Mouse (Mus musculus) CH12F3 (cell line): Measurements from ENCODE around the gene Vasp.

Experiments used
- in situ Hi-C: fragments of 300-500 bp; cut with MboI; formaldehyde crosslinking; loops from 2 replicates; pipeline ENCODE4 v1.14.3; 2020; ENCODE audit warnings: low sequenced_read_pairs

The Vasp gene

DNA sequence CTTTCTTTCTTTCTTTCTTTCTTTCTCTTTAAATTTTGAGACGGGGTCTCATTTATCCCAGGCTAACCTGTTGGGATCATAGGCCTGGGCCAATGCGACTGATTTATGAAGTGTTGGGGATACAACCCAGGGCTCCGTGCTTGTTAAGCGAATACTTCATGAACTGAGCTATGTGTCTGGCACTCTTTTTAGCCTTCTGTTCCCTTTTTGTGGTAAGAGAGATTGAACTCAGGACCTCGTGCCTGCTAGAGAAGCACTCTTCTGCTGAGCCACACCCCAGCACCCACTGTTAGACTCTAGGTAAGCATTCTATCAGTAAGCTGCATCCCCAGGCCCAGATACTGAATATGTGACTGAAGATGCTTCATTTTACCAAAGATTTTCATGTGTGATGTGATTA, 54.1 kb downstream of the Vasp start:
- in situ Hi-C loops: loop anchor here (5.0 kb wide), 1 partner anchor 65 kb away; the partner anchor contains the start of genes Ppm1n and Rtn2

GRCm38 (mm10) chr7:19214940-19215339, 56.7 kb downstream of the Vasp start:
- in situ Hi-C loops: loop anchor here (5.0 kb wide), 1 partner anchor 67 kb away; the partner anchor contains the start of genes Ppm1n and Rtn2

DNA sequence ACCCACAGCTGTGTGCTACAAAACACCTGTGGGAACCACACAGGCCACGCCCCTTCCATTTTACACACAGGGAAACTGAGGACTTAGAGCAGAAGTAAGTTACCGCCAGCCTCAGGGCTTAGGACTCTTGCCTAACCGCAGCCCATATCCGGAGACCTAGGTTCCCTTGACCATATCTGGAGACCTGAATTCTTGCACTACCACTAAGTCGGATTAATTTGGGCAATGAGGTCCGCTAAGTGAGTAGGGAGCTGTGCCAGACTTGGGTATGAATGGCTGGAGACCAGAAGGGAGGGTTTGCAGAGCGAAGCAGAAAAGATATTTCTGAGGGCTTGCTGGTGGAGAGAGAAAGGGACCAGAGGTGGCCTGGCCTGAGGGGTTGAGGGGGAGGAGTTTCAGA, 57.2 kb downstream of the Vasp start:
- in situ Hi-C loops: no loop called here

GRCm38 (mm10) chr7:19213385-19213784, 58.2 kb downstream of the Vasp start:
- in situ Hi-C loops: no loop called here

DNA sequence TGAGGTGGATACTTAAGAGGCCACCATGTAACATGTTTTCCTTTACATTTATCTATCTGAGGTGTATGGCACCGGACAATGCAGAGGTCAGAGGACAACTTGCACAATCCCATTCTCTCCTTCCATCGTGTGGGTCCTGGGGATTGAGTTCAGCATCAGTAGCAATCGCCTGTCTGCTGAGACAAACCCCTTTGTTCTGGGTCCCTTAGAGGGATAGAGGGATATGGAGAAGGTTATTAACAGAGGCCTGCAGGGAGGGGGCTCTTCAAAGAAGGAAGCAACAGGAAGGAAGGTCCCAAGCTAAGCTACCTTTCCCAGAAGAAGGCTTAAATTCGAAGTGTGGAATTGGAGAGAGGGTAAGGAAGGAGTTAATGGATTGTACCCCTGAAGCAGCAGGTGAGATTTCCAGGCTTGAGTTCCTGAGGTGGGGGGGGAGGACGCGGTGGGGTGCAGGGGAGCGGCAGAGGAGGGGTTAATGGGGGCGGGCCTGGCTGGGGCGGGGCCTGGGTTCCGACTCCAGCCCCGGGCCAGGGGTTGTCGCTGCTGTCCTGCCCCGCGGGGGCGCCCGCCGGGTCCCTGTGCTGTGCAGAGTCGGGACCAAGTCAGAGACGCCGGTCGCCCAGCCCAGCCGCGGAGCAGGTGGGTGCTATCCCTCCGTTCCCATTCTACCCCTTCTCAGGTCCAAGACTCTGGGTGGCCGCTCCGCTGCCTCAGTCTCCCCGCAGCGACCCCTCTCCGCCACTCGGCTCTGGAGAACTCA, 59.4 kb downstream of the Vasp start, which contains the start of gene Gpr4:
Gpr4 (plus strand) TSS at position 543 of the 760 bp plus-strand sequence.
- in situ Hi-C loops: no loop called here

DNA sequence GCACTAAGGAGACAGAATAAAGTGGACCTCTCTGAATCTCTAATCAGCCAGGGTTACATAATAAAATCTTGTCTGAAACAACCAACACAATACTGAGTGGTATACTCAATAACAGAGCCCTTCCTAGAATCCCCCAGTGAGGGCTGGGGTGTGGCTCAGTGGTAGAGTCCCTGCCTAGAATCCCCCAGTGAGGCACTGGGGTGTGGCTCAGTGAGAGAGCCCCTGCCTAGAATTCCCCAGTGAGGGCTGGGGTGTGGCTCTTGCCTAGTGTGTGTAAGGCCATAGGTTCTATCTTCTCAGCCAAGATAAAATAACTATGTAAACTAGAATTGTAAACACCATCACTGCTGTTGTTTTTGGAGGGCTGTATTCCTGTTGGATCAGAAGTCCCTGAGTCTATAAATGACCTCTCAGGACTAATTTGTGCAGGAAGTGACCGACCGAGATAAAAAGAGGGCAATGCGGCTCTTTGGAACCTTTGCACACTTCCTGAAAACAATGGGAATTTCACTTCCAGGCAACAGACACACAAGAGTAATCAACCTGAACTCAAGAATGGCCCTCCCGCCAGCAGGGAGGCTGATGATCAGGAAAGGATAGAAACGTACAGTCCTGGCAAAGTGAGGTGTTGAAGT, 60.5 kb downstream of the Vasp start:
- in situ Hi-C loops: no loop called here

DNA sequence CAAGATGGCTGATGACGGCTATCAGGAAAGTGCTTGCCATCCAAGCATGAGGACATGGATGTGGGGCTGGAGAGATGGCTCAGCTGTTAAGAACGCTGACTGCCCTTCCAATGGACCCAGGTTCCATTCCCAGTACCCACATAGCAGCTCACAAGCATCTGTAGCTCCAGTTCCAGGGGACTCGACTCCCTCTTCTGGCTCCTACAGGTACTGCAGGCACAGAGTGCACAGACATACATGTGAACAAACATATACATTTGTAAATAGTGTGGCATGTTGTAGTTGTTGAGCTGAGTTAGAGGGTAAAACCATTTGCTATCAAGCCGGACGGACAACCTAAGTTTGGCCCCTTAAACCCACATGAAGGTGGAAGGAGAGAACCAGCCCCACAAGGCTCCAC, 61.6 kb downstream of the Vasp start:
- in situ Hi-C loops: no loop called here

DNA sequence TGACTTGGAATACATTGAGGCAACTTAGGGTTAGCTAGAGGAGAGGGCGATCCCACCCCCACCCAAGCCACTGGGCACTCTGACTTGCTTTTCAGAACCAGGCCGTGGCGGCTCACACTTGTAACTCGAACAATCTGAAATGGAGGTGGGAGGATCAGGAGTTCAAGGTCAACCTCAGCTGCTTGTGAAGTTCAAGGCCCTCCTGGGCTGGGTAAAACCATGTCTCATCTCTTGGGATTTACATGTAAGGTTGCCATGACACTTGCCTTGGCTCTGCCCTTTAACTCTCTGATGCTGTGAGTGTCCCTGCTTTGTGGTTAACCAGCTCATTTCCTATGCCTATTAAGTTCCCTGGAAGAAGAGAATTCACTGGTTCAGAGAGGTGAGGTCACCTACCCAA, 62.1 kb downstream of the Vasp start:
- in situ Hi-C loops: no loop called here

- in situ Hi-C loops: no loop called here
Measured at GRCm38 (mm10) chr7:19208944-19209472, 62.6 kb downstream of the Vasp start.

GRCm38 (mm10) chr7:19208201-19208910, 63.3 kb downstream of the Vasp start:
- in situ Hi-C loops: no loop called here
